ENCODE assay signal across 51 mouse cellular contexts in genomic region chr15:88626886-88627488, GRCm38 (mm10). TPM values are rescaled to one million over a fixed set of nuclear protein-coding genes. Genes with fewer than 3 reads are reported as not detected.
"Had no signal": no experiment of that assay in that cellular context is flagged by ENCODE, and none has a peak within 500 bp of the region (broad histone marks: within the 10 kb centered on the region; RNA-seq: fewer than 3 reads in every experiment).

No protein-coding gene starts in this region.

- H3K9me3 ChIP-seq: heart, embryonic 10.5 days; heart, embryonic 12.5 days; heart, embryonic 13.5 days; heart, embryonic 15.5 days; hindbrain, embryonic 10.5 days; hindbrain, embryonic 12.5 days; hindbrain, embryonic 13.5 days; hindbrain, embryonic 15.5 days; intestine, embryonic 15.5 days; kidney, embryonic 15.5 days had no signal

- H3K27me3 ChIP-seq: heart, embryonic 12.5 days; heart, embryonic 13.5 days; hindbrain, embryonic 12.5 days; hindbrain, embryonic 13.5 days; hindbrain, embryonic 15.5 days; intestine, embryonic 15.5 days; kidney, embryonic 15.5 days had no signal

- DNase-seq: heart, postnatal 10 days; heart, postnatal 14 days; heart, postnatal 36 days; heart, postnatal 4 days; kidney, adult 11 months; kidney, adult 18-20 months; kidney, adult 2 months; kidney, adult 8-10 months; kidney, adult 9 months; kidney, postnatal 10 days; kidney, postnatal 14 days; kidney, postnatal 25 days; kidney, postnatal 36 days; kidney, postnatal 4 days; layer of hippocampus, adult 9-11 months; layer of hippocampus, postnatal 36 days had no signal

- H3K27ac ChIP-seq: heart, embryonic 10.5 days; heart, embryonic 13.5 days; heart, embryonic 15.5 days; hindbrain, embryonic 10.5 days; hindbrain, embryonic 12.5 days; hindbrain, embryonic 13.5 days; hindbrain, embryonic 14.5 days; hindbrain, embryonic 15.5 days; hindbrain, postnatal 0 days; intestine, embryonic 15.5 days; kidney, embryonic 15.5 days; kidney, postnatal 0 days; layer of hippocampus, adult 2 months; left cerebral cortex, adult 2 months had no signal

- H3K36me3 ChIP-seq: heart, embryonic 10.5 days; heart, embryonic 12.5 days; heart, embryonic 13.5 days; heart, embryonic 15.5 days; hindbrain, embryonic 10.5 days; hindbrain, embryonic 12.5 days; hindbrain, embryonic 13.5 days; hindbrain, embryonic 15.5 days; intestine, embryonic 15.5 days; kidney, embryonic 15.5 days had no signal

- H3K4me1 ChIP-seq: heart, embryonic 10.5 days; heart, embryonic 12.5 days; heart, embryonic 13.5 days; heart, embryonic 15.5 days; hindbrain, embryonic 10.5 days; hindbrain, embryonic 12.5 days; hindbrain, embryonic 15.5 days; intestine, embryonic 15.5 days; kidney, embryonic 15.5 days had no signal

- H3K9ac ChIP-seq: heart, embryonic 12.5 days; heart, embryonic 13.5 days; heart, embryonic 15.5 days; hindbrain, embryonic 12.5 days; hindbrain, embryonic 13.5 days; hindbrain, embryonic 14.5 days; hindbrain, embryonic 15.5 days; intestine, embryonic 15.5 days; kidney, embryonic 15.5 days had no signal

- H3K4me3 ChIP-seq: heart, embryonic 10.5 days; heart, embryonic 12.5 days; heart, embryonic 13.5 days; heart, embryonic 15.5 days; hindbrain, embryonic 10.5 days; hindbrain, embryonic 12.5 days; hindbrain, embryonic 13.5 days; hindbrain, embryonic 15.5 days; intestine, embryonic 15.5 days; kidney, embryonic 15.5 days; layer of hippocampus, adult 2 months; left cerebral cortex, adult 2 months had no signal

RNA-seq across cellular contexts. Expression of gene Zdhhc25, which starts 26.9 kb away (rescaled TPM):
- total RNA-seq: heart, postnatal 10 days; heart, postnatal 14 days; heart, postnatal 25 days; heart, postnatal 36 days; heart, postnatal 4 days; hematopoietic stem cell, adult 5-6 weeks; hindbrain, postnatal 0 days; layer of hippocampus, adult 18-20 months; layer of hippocampus, adult 2 months; layer of hippocampus, postnatal 10 days; layer of hippocampus, postnatal 14 days; layer of hippocampus, postnatal 25 days; layer of hippocampus, postnatal 36 days; left cerebral cortex, adult 18-20 months; left cerebral cortex, adult 2 months had no signal
- polyA plus RNA-seq: heart, embryonic 10.5 days; heart, embryonic 11.5 days; heart, embryonic 12.5 days; heart, embryonic 13.5 days; heart, embryonic 14.5 days; heart, embryonic 15.5 days; heart, embryonic 16.5 days; heart, postnatal 0 days; hindbrain, embryonic 10.5 days; hindbrain, embryonic 11.5 days; hindbrain, embryonic 12.5 days; hindbrain, embryonic 13.5 days; hindbrain, embryonic 14.5 days; hindbrain, embryonic 15.5 days; hindbrain, embryonic 16.5 days; hindbrain, postnatal 0 days; inflammation-experienced regulatory T-cells, adult 6 months; intestine, embryonic 14.5 days; intestine, embryonic 15.5 days; intestine, embryonic 16.5 days; intestine, postnatal 0 days; kidney, adult 2 months; kidney, embryonic 14.5 days; kidney, embryonic 15.5 days; kidney, embryonic 16.5 days; kidney, postnatal 0 days; large intestine, adult 2 months had no signal
